Mouse (Mus musculus): ENCODE measurements around the gene Tmem171. TPM values are rescaled to one million over a fixed set of nuclear protein-coding genes. Genes with fewer than 3 reads are reported as not detected.

Gene Tmem171
- total and polyA plus RNA-seq, 2 experiments from 2014 or later = not detected

DNA sequence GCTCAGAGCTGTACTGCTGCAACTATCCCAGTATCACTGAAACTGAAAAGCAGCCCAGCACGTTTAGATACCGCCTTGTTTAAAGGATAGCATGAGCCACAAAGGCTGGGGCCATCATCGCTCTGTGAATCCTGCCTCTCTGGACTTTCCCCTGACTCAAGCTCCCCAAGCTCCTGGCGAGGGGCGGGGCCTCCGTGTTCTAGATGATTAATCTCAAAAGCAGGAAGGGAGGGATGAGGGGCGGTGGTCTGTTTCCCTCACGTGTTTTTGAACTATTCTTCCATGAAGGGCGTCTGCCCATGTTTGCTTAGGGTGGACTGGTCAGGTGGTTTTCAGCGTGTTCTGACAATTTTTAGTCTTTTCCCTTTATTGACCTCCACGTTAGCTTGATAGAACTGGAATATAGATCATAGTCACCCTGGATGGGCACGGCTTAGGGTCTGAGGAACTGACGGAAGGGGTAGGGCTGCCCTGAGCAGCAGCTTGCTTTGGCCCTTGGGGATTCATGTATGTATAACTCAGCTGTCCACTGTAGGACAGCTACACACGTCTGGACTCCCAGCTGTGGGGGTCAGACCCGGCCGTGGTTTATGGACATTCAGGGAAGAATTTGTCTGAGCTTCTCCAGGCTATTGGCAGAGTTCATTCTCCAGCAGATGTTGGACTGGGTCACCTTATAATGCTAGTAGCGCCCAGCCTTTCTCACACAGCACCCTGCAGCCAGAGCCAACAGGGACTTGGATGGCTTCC is 43.2 kb downstream of the Tmem171 start:
- Histone ChIP-seq H3K27me3 (ENCODE audit: insufficient read depth, low read length) (no peaks in the 10 kb centered on the region), H3K9ac (replicated peaks; ENCODE audit: low read length) (no peak overlapping the region), H3K4me2 (ENCODE audit: low read depth, low read length) (no peak overlapping the region), H3K27ac (no peak overlapping the region), H3K9me3 (ENCODE audit: low read length) (no peaks in the 10 kb centered on the region), H3K36me3 (ENCODE audit: insufficient read depth, low read length) (no peaks in the 10 kb centered on the region), H3K4me3 (ENCODE audit: low read length) (no peak overlapping the region), H3K4me1 (ENCODE audit: insufficient read depth, low read length) (peaks cover 13% of the 10 kb centered on the region)
- DNase-seq (ENCODE audit: low spot score) (no peak), ATAC-seq (no peak)
- WGBS = 67% methylated on average over 17 of the region's 17 CpGs
- no peak for TF ChIP-seq CTCF (IDR thresholded peaks at IDR 0.05; ENCODE audit: low read depth)

DNA sequence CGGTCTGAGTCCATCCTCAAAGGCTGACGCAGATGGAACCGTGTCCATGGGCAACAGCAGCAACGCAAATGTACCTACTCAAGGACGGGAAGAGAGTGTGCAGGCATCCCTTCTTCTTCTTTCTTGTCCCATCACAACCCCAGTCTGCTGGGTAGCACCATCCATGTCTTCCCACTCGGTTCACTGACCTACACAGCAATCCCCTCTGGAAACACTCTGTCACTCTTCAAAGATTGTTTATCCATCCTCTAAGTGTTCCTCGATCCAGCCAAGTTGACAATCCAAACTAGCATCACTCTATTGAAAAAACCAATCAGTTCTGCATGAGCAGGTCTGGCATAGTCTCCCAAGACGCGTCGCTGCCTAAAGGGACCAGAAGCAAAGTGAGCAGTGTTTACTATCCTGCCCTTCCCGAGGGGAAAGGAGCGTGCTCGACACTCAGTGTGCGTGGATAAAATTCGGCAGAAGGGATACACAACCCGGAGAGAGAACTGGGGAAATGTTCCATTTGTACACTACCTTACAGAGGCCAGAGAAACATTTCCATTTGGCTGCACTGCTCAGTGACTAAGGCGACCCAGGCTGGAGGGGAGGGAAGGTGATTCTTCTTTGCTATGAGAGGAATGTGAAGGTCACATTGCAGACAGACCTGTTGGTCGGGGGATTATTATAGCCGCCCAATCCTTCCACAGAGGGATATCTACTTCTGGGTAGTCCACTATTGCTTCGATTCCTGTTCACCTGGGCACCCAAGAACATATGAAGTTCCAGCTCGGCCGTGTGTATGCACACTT is 46.7 kb downstream of the Tmem171 start:
- Histone ChIP-seq H3K4me1 (ENCODE audit: insufficient read depth, low read length) (no peaks in the 10 kb centered on the region), H3K27ac (no peak overlapping the region), H3K9me3 (ENCODE audit: low read length) (no peaks in the 10 kb centered on the region), H3K4me2 (ENCODE audit: low read depth, low read length) (no peak overlapping the region), H3K36me3 (ENCODE audit: insufficient read depth, low read length) (no peaks in the 10 kb centered on the region), H3K9ac (replicated peaks; ENCODE audit: low read length) (no peak overlapping the region), H3K4me3 (ENCODE audit: low read length) (no peak overlapping the region), H3K27me3 (ENCODE audit: insufficient read depth, low read length) (no peaks in the 10 kb centered on the region)
- 84% methylated on average over 22 of the region's 22 CpGs for WGBS
- TF ChIP-seq CTCF (IDR thresholded peaks at IDR 0.05; ENCODE audit: low read depth) = no peak
- no peak for ATAC-seq
- DNase-seq (ENCODE audit: low spot score) = no peak

DNA sequence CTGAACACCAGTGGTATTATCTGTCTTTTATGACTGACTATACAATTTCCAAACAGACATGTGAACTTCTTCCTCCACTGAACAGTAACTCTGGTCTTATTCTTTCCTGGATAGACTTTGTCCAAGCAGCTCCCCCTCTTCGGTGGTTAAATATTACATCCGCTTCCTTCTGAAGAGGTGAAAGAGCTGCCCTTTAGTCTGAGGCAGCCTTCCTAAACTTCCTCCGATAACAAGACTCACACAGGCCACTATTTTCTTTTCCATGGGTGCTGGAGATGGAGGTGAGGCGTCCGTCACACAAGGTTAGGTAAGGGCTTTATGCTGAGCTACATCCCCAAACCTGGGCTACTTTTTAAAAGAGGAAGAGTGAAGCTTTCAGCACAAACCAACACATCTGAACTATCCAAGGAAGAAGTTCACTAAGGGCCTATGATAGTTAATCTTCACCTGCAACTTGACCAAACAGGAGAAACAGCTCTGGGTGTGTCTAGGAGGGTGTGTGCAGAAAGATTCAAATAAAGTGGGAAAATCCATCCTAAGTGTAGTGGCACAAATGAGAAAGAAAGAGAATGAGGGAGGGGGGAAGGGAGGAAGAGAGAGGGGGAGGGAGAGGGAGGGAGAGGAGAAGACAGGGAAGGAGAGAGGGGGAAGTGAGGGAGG is 56.0 kb downstream of the Tmem171 start:
- H3K27me3 ChIP-seq (ENCODE audit: insufficient read depth, low read length) = no peaks in the 10 kb centered on the region
- ATAC-seq (no peak), DNase-seq (ENCODE audit: low spot score) (no peak)
- no peak overlapping the region for H3K4me2 ChIP-seq (ENCODE audit: low read depth, low read length)
- no peaks in the 10 kb centered on the region for H3K9me3 ChIP-seq (ENCODE audit: low read length)
- H3K4me3 ChIP-seq (ENCODE audit: low read length) = no peak overlapping the region
- no peaks in the 10 kb centered on the region for H3K4me1 ChIP-seq (ENCODE audit: insufficient read depth, low read length)
- no peak overlapping the region for H3K9ac ChIP-seq (replicated peaks; ENCODE audit: low read length)
- WGBS = 92% methylated on average over 5 of the region's 5 CpGs
- no peak overlapping the region for H3K27ac ChIP-seq
- no peak for TF ChIP-seq CTCF (IDR thresholded peaks at IDR 0.05; ENCODE audit: low read depth)
- no peaks in the 10 kb centered on the region for H3K36me3 ChIP-seq (ENCODE audit: insufficient read depth, low read length)

DNA sequence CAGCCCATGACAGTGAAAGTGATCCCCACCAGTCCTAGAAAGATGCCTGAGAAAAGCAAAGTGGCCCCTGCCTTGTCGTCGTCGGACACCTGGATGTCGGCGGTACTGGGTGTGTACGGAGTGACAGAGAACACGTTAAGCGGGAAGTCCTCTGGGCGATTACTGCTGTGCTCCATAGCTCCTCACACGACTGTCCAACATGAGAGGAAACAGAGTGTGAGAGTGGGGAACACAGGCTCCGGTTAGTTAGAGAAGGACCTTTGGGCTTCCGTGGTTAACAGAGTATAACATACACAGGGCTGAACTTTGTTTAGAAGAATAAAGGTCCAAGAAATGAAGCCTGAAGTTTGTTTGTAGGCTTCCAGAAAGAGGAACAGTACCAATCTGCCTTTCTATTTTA is 57.5 kb downstream of the Tmem171 start, which contains the start of gene Tmem174:
TSS of gene Tmem174 (minus strand) at position 266 of the 400 bp plus-strand sequence.
- 94% methylated on average over 12 of the region's 12 CpGs for WGBS
- Histone ChIP-seq H3K4me2 (ENCODE audit: low read depth, low read length) (no peak within 1 kb of the TSS), H3K27ac (no peak within 1 kb of the TSS), H3K27me3 (ENCODE audit: insufficient read depth, low read length) (no peaks in the 10 kb centered on the region), H3K4me1 (ENCODE audit: insufficient read depth, low read length) (no peaks in the 10 kb centered on the region), H3K9me3 (ENCODE audit: low read length) (no peaks in the 10 kb centered on the region), H3K4me3 (ENCODE audit: low read length) (no peak within 1 kb of the TSS), H3K36me3 (ENCODE audit: insufficient read depth, low read length) (no peaks in the 10 kb centered on the region), H3K9ac (replicated peaks; ENCODE audit: low read length) (no peak within 1 kb of the TSS)
- ATAC-seq = no peak
- DNase-seq (ENCODE audit: low spot score) = no peak
- no peak for TF ChIP-seq CTCF (IDR thresholded peaks at IDR 0.05; ENCODE audit: low read depth)

DNA sequence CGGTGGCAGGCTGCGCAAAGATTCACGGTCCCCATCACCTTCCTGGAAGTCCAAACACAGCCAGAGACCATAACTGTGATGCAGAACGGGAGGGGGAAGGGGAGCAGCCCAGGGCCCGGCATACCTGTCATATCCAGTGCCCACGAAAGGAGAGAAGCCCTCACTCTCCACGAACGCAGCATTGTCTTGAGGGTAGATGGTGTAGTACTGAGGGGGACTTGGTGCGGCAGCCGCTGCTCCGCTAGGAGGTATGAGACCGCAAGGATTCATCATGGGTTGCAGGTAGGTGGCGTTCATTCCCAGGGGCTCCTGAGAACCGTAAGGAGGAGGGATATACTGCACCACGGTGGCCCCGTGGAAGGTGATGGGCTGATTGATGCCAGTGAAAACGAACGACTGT is 58.1 kb downstream of the Tmem171 start:
- no peak for ATAC-seq
- 72% methylated on average over 18 of the region's 18 CpGs for WGBS

More for the DNA sequence above, 58.1 kb downstream of the Tmem171 start:
- no peak overlapping the region for H3K27ac ChIP-seq
- no peaks in the 10 kb centered on the region for H3K4me1 ChIP-seq (ENCODE audit: insufficient read depth, low read length)
- no peaks in the 10 kb centered on the region for H3K9me3 ChIP-seq (ENCODE audit: low read length)
- no peaks in the 10 kb centered on the region for H3K36me3 ChIP-seq (ENCODE audit: insufficient read depth, low read length)
- H3K27me3 ChIP-seq (ENCODE audit: insufficient read depth, low read length) = no peaks in the 10 kb centered on the region
- no peak for TF ChIP-seq CTCF (IDR thresholded peaks at IDR 0.05; ENCODE audit: low read depth)
- no peak overlapping the region for H3K9ac ChIP-seq (replicated peaks; ENCODE audit: low read length)
- no peak for DNase-seq (ENCODE audit: low spot score)
- H3K4me2 ChIP-seq (ENCODE audit: low read depth, low read length) = no peak overlapping the region
- H3K4me3 ChIP-seq (ENCODE audit: low read length) = no peak overlapping the region

Other genes starting within 250 kb of the Tmem171 start
- 0.52 TPM in 1 of 2 replicates, not detected in the other for gene Gm10320, start 202.8 kb downstream of the Tmem171 start, total RNA-seq (2014; rRNA removed)
- gene Gm10320, start 202.8 kb downstream of the Tmem171 start, polyA plus RNA-seq (2015; fragmentation: Nextera tagmentation; extraction: Ambion mirVana) = 0.72 and 0.74 TPM in 2 replicates
- gene Tmem174, start 57.4 kb downstream of the Tmem171 start, total RNA-seq (2014; rRNA removed) = not detected in 2 replicates
- gene Tmem174, start 57.4 kb downstream of the Tmem171 start, polyA plus RNA-seq (2015; fragmentation: Nextera tagmentation; extraction: Ambion mirVana) = 0.10 TPM in 1 of 2 replicates, not detected in the other
- gene Fcho2, start 120.6 kb upstream of the Tmem171 start, total RNA-seq (2014; rRNA removed) = 15.7 and 19.6 TPM in 2 replicates
- 18.1 and 19.7 TPM in 2 replicates for gene Fcho2, start 120.6 kb upstream of the Tmem171 start, polyA plus RNA-seq (2015; fragmentation: Nextera tagmentation; extraction: Ambion mirVana)
- 75.1 and 79.2 TPM in 2 replicates for gene Tnpo1, start 231.6 kb upstream of the Tmem171 start, total RNA-seq (2014; rRNA removed)
- 18.7 and 21.6 TPM in 2 replicates for gene Tnpo1, start 231.6 kb upstream of the Tmem171 start, polyA plus RNA-seq (2015; fragmentation: Nextera tagmentation; extraction: Ambion mirVana)

All from hindbrain, postnatal 0 days (tissue).